Mouse (Mus musculus) forebrain, embryonic 16.5 days (tissue): Measurements from ENCODE around the gene Arhgap9. TPM values are rescaled to one million over a fixed set of nuclear protein-coding genes. Genes with fewer than 3 reads are reported as not detected.
A peak's percentile ranks its signal among the peaks of the same experiment; 100 is the strongest.

Source experiments
- ATAC-seq: fragments of 200-750 bp; cut with Nextera tagmentation; 2 replicates; pipeline ENCODE4 v1.8.0; 2017; ENCODE audit warnings: mild to moderate bottlenecking, moderate library complexity
- H3K27ac ChIP-seq: fragments of 300-500 bp; sonication (generic); 2 replicates; pipeline ENCODE4 v1.5.1; 2014; ENCODE audit warnings: low read length, control low read depth
- H3K27me3 ChIP-seq: fragments of 300-500 bp; sonication (generic); replicated peaks from 2 replicates; pipeline ENCODE4 v1.6.1; 2014; ENCODE audit warnings: low read length; ENCODE audit not compliant: control insufficient read depth, insufficient read depth
- H3K36me3 ChIP-seq: fragments of 300-500 bp; sonication (generic); 2 replicates; pipeline ENCODE4 v1.6.1; 2014; ENCODE audit not compliant: control insufficient read depth, insufficient read depth
- H3K4me1 ChIP-seq: fragments of 300-500 bp; sonication (generic); replicated peaks from 2 replicates; pipeline ENCODE4 v1.6.1; 2014; ENCODE audit warnings: low read length; ENCODE audit not compliant: control insufficient read depth, insufficient read depth
- H3K4me2 ChIP-seq: fragments of 300-500 bp; sonication (generic); 2 replicates; pipeline ENCODE4 v1.6.1; 2014; ENCODE audit warnings: mild to moderate bottlenecking, low read length, control low read depth
- H3K4me3 ChIP-seq: fragments of 300-500 bp; sonication (generic); replicated peaks from 2 replicates; pipeline ENCODE4 v1.5.1; 2014; ENCODE audit warnings: mild to moderate bottlenecking, low read length, control low read depth
- H3K9ac ChIP-seq: fragments of 300-500 bp; sonication (generic); replicated peaks from 2 replicates; pipeline ENCODE4 v1.6.1; 2014; ENCODE audit warnings: low read depth, low read length, control low read depth
- H3K9me3 ChIP-seq: fragments of 300-500 bp; sonication (generic); 2 replicates; pipeline ENCODE4 v1.6.1; 2016; ENCODE audit warnings: low read length; ENCODE audit not compliant: control insufficient read depth
- WGBS: fragments of 180-500 bp; shearing (Covaris S2); extraction: QIAGEN DNeasy Blood & Tissue Kit; methylation state at CpG from one replicate; pipeline ENCODE4 v1.1.7; 2014; 5-methylcytosine and 5-hydroxymethylcytosine counted together
- polyA plus RNA-seq: library from polyadenylated mRNA; unstranded; fragments of >200 nt; fragmentation: Nextera tagmentation; extraction: Ambion mirVana; gene quantifications from 2 replicates; pipeline ENCODE4 v1.2.1, GENCODE M21; 2015

Gene Arhgap9
- polyA plus RNA-seq, 1 experiment from 2014 or later: 0.49 TPM

DNA sequence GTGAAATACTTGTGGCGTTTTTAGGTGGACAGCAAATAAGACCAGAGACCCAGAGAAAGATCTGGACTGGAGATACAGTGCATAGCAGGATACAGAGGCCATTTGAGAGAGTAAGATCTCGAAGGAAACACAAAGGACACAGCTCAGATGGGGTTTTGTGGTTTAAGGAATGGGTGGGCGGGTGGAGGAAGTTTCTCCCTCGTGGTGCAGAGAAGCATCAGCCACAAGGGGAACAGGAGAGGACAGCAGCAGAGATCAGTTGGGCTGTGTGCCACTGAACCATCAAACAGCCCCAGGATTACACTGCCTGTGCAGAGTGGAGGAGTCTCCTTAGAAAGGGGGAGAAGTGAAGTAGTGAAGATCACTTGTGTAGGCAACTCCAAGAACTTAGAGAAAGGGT lies 3.8 kb upstream of the Arhgap9 start:
- H3K9me3 ChIP-seq: no peaks in the 10 kb centered on the region
- WGBS: 39% methylated on average over 4 of the region's 4 CpGs
- no peak overlapping the region for H3K4me3 ChIP-seq
- 0 out of 2 replicates have a peak, but pooled peaks cover 2% of the 10 kb centered on the region for H3K27me3 ChIP-seq
- no peaks in the 10 kb centered on the region for H3K4me1 ChIP-seq
- no peaks in the 10 kb centered on the region for H3K36me3 ChIP-seq
- no peak overlapping the region for H3K27ac ChIP-seq
- ATAC-seq: no peak
- no peak overlapping the region for H3K4me2 ChIP-seq
- H3K9ac ChIP-seq: no peak overlapping the region

DNA sequence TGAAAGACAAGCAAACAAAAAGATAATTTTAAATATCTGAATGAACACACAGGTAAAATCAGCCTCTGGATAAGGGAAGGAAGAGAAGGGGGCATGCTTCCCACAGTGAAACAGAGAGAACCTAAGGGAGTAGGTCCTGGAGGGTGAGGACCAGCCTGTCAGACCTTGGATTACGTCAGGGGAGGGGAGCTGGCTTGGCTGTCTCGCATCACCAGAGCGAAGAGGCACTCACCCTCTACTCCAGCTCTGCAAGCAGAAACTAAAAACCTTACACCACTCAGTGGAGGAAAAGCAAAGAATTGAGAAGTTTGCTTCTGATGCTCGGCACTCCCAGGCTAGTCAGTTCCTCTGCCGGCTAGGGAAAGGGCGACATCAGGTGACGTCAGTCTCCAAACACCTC lies 1.8 kb upstream of the Arhgap9 start:
- Histone ChIP-seq H3K4me1 (no peaks in the 10 kb centered on the region), H3K27me3 (peaks cover 15% of the 10 kb centered on the region), H3K36me3 (no peaks in the 10 kb centered on the region), H3K4me2 (no peak overlapping the region), H3K4me3 (no peak overlapping the region), H3K9me3 (no peaks in the 10 kb centered on the region), H3K27ac (no peak overlapping the region), H3K9ac (no peak overlapping the region)
- 76% methylated on average over 7 of the region's 7 CpGs for WGBS
- ATAC-seq: no peak

GRCm38 (mm10) chr10:127322178-127322577 lies 414 bp downstream of the Arhgap9 start:
- Histone ChIP-seq H3K4me1 (peaks cover 7% of the 10 kb centered on the region), H3K36me3 (no peaks in the 10 kb centered on the region), H3K4me2 (no peak overlapping the region), H3K4me3 (no peak overlapping the region), H3K9me3 (peaks cover 1% of the 10 kb centered on the region; the same call in 1 of the 2 replicates), H3K27ac (no peak overlapping the region), H3K27me3 (peaks cover 25% of the 10 kb centered on the region), H3K9ac (no peak overlapping the region)
- WGBS: 72% methylated on average over 13 of the region's 13 CpGs
- no peak for ATAC-seq

GRCm38 (mm10) chr10:127322669-127323068 lies 905 bp downstream of the Arhgap9 start:
- H3K4me3 ChIP-seq: no peak overlapping the region
- H3K27me3 ChIP-seq: peaks cover 29% of the 10 kb centered on the region
- no peak overlapping the region for H3K4me2 ChIP-seq
- H3K27ac ChIP-seq: no peak overlapping the region
- H3K36me3 ChIP-seq: no peaks in the 10 kb centered on the region
- no peak for ATAC-seq
- H3K9me3 ChIP-seq: peaks cover 2% of the 10 kb centered on the region; the same call in 1 of the 2 replicates
- peaks cover 7% of the 10 kb centered on the region for H3K4me1 ChIP-seq
- H3K9ac ChIP-seq: no peak overlapping the region
- 86% methylated on average over 4 of the region's 4 CpGs for WGBS

- Histone ChIP-seq H3K4me1 (peaks cover 7% of the 10 kb centered on the region), H3K27ac (no peak overlapping the region), H3K27me3 (peaks cover 34% of the 10 kb centered on the region), H3K36me3 (no peaks in the 10 kb centered on the region), H3K4me2 (no peak overlapping the region), H3K9me3 (peaks cover 2% of the 10 kb centered on the region; the same call in 1 of the 2 replicates), H3K9ac (no peak overlapping the region), H3K4me3 (no peak overlapping the region)
- ATAC-seq: no peak
- WGBS: 77% methylated on average over 17 of the region's 17 CpGs
These were observed 1.5 kb downstream of the Arhgap9 start for GRCm38 (mm10) chr10:127323131-127323855.

DNA sequence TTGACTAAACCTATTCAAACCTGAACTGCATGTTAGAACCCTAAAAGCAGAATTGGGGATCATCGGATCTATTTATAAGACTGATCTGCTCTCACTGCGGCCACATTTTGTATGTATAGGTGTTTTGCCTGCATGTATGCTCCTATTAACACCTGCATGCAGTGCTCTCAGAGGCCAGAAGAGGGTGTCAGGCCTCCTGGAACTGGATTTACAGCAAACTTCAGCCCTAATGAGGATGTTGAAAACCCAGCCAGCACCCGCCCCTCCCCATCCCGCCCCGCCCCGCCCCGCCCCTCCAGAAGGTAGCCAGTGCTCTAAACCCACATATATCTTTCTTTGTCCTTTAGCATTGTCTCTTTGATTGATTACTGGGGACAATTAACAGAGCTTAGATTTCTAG lies 2.7 kb downstream of the Arhgap9 start:
- no peak for ATAC-seq
- no peak overlapping the region for H3K4me3 ChIP-seq
- no peak overlapping the region for H3K9ac ChIP-seq
- 12% methylated on average over 7 of the region's 7 CpGs for WGBS
- H3K27ac ChIP-seq: no peak overlapping the region
- H3K4me2 ChIP-seq: no peak overlapping the region
- H3K4me1 ChIP-seq: peaks cover 7% of the 10 kb centered on the region
- peaks cover 2% of the 10 kb centered on the region; the same call in 1 of the 2 replicates for H3K9me3 ChIP-seq
- H3K36me3 ChIP-seq: no peaks in the 10 kb centered on the region
- H3K27me3 ChIP-seq: peaks cover 45% of the 10 kb centered on the region

GRCm38 (mm10) chr10:127325454-127326016 lies 3.8 kb downstream of the Arhgap9 start:
- WGBS: 36% methylated on average over 14 of the region's 14 CpGs
- peaks cover 45% of the 10 kb centered on the region for H3K27me3 ChIP-seq
- H3K27ac ChIP-seq: no peak overlapping the region
- no peak overlapping the region for H3K4me3 ChIP-seq
- peaks cover 2% of the 10 kb centered on the region; the same call in 1 of the 2 replicates for H3K9me3 ChIP-seq
- H3K36me3 ChIP-seq: no peaks in the 10 kb centered on the region
- H3K9ac ChIP-seq: no peak overlapping the region
- H3K4me1 ChIP-seq: peaks cover 7% of the 10 kb centered on the region
- H3K4me2 ChIP-seq: no peak overlapping the region
- no peak for ATAC-seq

DNA sequence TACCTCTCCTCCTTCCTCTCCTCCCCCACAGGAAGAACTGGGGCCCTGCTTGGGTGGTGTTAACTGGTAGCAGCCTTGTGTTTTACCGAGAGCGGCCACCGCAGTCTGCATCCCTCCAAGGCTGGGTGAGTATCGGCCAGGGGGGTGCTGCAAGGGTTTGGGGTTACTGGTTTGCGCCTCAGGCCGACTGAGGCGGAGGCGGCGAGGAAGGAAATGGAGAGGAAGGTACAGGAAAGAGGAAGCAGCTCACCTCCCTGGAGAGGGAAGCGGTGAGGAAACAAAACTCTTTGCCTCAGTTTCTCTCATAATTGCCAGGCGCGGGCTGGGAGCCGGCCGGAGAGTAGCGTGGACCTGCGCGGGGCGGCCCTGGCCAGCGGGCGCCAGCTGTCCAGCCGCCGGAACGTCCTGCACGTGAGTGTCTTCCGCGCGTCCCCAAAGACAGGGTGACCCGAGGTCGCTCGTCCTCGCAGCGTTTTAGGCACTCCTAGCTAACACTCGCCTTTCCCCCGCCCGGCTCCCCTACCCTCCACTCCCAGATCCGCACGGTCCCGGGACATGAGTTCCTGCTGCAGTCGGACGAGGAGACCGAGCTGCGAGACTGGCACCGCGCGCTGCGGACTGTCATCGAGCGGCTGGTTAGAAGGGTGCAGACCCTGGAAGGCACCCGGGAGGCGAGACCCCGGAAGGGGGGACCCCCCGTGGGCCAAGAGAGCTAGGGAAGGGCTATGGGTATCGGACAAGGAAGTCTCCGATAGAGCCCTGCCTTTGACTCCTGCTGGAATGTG lies 4.4 kb downstream of the Arhgap9 start:
- Histone ChIP-seq H3K27me3 (peaks cover 45% of the 10 kb centered on the region), H3K4me1 (peaks cover 7% of the 10 kb centered on the region), H3K9ac (0 out of 2 replicates have a peak overlapping the region, but pooled peaks have one; percentile 12), H3K4me2 (peak overlapping the region; percentile 39), H3K9me3 (peaks cover 2% of the 10 kb centered on the region; the same call in 1 of the 2 replicates), H3K27ac (no peak overlapping the region), H3K4me3 (peak overlapping the region; percentile 7), H3K36me3 (no peaks in the 10 kb centered on the region)
- no peak for ATAC-seq
- under 1% methylated on average over 54 of the region's 54 CpGs for WGBS

DNA sequence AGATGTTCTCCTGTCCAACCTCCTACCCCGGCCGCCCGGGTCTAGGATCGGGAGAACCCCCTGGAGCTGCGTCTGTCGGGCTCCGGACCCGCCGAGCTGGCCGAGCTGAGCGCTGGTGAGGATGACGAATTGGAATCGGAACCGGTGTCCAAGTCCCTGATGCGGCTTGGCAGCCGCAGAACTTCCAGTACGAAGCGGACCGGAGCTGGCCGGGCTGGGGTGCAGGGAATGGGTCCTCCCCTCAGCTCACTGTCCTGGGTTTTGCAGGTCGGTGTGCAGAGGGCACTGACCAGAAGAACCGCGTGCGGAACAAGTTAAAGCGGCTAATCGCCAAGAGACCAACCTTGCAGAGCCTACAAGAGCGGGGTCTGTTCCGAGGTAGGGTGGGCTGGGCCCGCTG lies 5.1 kb downstream of the Arhgap9 start:
- 0 out of 2 replicates have a peak overlapping the region, but pooled peaks have one; percentile 12 for H3K9ac ChIP-seq
- H3K4me2 ChIP-seq: peak overlapping the region; percentile 39
- peak overlapping the region; percentile 7 for H3K4me3 ChIP-seq
- no peak for ATAC-seq
- H3K27ac ChIP-seq: no peak overlapping the region
- no peaks in the 10 kb centered on the region for H3K36me3 ChIP-seq
- peaks cover 7% of the 10 kb centered on the region for H3K4me1 ChIP-seq
- peaks cover 43% of the 10 kb centered on the region for H3K27me3 ChIP-seq
- 4% methylated on average over 29 of the region's 29 CpGs for WGBS
- peaks cover 2% of the 10 kb centered on the region; the same call in 1 of the 2 replicates for H3K9me3 ChIP-seq
